ENCODE assay signal across 9 mouse cellular contexts in the genomic region with DNA sequence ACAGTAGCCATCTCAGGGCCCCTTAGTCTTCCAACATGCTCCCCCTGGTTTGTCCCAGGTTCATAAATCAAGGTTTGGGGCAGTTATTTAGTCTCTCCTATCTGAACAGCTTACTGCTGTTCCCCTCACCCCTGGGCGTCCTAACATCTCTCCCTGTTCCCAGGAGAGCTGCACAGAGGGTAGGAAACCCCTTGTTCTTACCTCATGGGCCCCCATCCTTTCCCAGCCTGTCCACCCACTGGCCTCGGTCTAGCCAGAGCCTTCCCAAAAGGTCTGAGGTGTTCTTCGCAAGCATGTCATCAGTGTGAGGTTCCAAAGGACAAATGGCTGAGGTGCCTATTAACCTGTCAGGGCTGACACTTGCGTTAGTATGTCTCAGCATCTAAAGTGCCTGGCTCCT. TPM values are rescaled to one million over a fixed set of nuclear protein-coding genes. Genes with fewer than 3 reads are reported as not detected.
A peak's percentile ranks its signal among the peaks of the same experiment; 100 is the strongest.
DNase-seq lines count a peak whose midpoint lies in the region; ATAC-seq and TF ChIP-seq lines count a peak whose summit lies in the region.
"Had no signal": no experiment of that assay in that cellular context is flagged by ENCODE, and none has a peak within 500 bp of the region (broad histone marks: within the 10 kb centered on the region; RNA-seq: fewer than 3 reads in every experiment).

No protein-coding gene starts in this region.

- H3K9ac ChIP-seq in heart, adult 2 months (ENCODE audit: low read depth, low read length) = peak overlapping the region; percentile 40; the same call in 1 of the 2 replicates
- no peak overlapping the region for H3K9ac ChIP-seq in liver, embryonic 11.5 days (ENCODE audit: low read depth, low read length)
- H3K9ac ChIP-seq in embryonic facial prominence, embryonic 15.5 days = no peak overlapping the region
- 0 out of 2 replicates have a peak overlapping the region, but pooled peaks have one; percentile 63 for H3K9ac ChIP-seq in neural tube, embryonic 13.5 days

- H3K4me2 ChIP-seq in liver, embryonic 11.5 days = peak overlapping the region; percentile 20; the same call in 1 of the 2 replicates
- peak overlapping the region; percentile 72; the same call in 1 of the 2 replicates for H3K4me2 ChIP-seq in embryonic facial prominence, embryonic 15.5 days (replicated peaks)
- no peak overlapping the region for H3K4me2 ChIP-seq in neural tube, embryonic 13.5 days

- H3K27me3 ChIP-seq in heart, adult 2 months (ENCODE audit: control insufficient read depth, insufficient read depth, low read length) = no peaks in the 10 kb centered on the region
- H3K27me3 ChIP-seq in liver, embryonic 11.5 days (replicated peaks; ENCODE audit: control insufficient read depth, insufficient read depth, low read length) = no peaks in the 10 kb centered on the region
- H3K27me3 ChIP-seq in embryonic facial prominence, embryonic 15.5 days = no peaks in the 10 kb centered on the region
- no peaks in the 10 kb centered on the region for H3K27me3 ChIP-seq in neural tube, embryonic 13.5 days

- TF ChIP-seq EP300 in heart, adult 2 months (IDR thresholded peaks at IDR 0.05; ENCODE audit: insufficient read depth, low read depth, low read length) = no peak

- H3K4me3 ChIP-seq in heart, adult 2 months = no peak overlapping the region; the same call in 1 of the 2 replicates
- no peak overlapping the region for H3K4me3 ChIP-seq in liver, embryonic 11.5 days (ENCODE audit: low read depth, low read length)
- no peak overlapping the region for H3K4me3 ChIP-seq in embryonic facial prominence, embryonic 15.5 days (replicated peaks)
- no peak overlapping the region for H3K4me3 ChIP-seq in neural tube, embryonic 13.5 days

- peaks cover 3% of the 10 kb centered on the region for H3K79me2 ChIP-seq in heart, adult 2 months (replicated peaks; ENCODE audit: control insufficient read depth, insufficient read depth, low read length)

- H3K4me1 ChIP-seq in heart, adult 2 months (ENCODE audit: control insufficient read depth, insufficient read depth, low read length) = peaks cover 26% of the 10 kb centered on the region
- peaks cover 32% of the 10 kb centered on the region for H3K4me1 ChIP-seq in liver, embryonic 11.5 days (replicated peaks; ENCODE audit: control insufficient read depth, insufficient read depth, low read length)
- H3K4me1 ChIP-seq in embryonic facial prominence, embryonic 15.5 days = peaks cover 34% of the 10 kb centered on the region
- H3K4me1 ChIP-seq in neural tube, embryonic 13.5 days (replicated peaks) = peaks cover 40% of the 10 kb centered on the region

- H3K36me3 ChIP-seq in heart, adult 2 months (ENCODE audit: control insufficient read depth, insufficient read depth, low read length) = peaks cover 10% of the 10 kb centered on the region; the same call in 1 of the 2 replicates
- H3K36me3 ChIP-seq in liver, embryonic 11.5 days (ENCODE audit: control insufficient read depth, insufficient read depth, low read length) = no peaks in the 10 kb centered on the region
- H3K36me3 ChIP-seq in embryonic facial prominence, embryonic 15.5 days = no peaks in the 10 kb centered on the region
- no peaks in the 10 kb centered on the region for H3K36me3 ChIP-seq in neural tube, embryonic 13.5 days

- WGBS in heart, adult 2 months = 90% methylated on average over 4 of the region's 4 CpGs
- 79% methylated on average over 4 of the region's 4 CpGs for WGBS in liver, embryonic 11.5 days
- WGBS in embryonic facial prominence, embryonic 15.5 days = 90% methylated on average over 4 of the region's 4 CpGs
- WGBS in neural tube, embryonic 13.5 days = 86% methylated on average over 4 of the region's 4 CpGs

- H3K9me3 ChIP-seq in liver, embryonic 11.5 days (ENCODE audit: control insufficient read depth, low read length) = no peaks in the 10 kb centered on the region
- H3K9me3 ChIP-seq in embryonic facial prominence, embryonic 15.5 days (replicated peaks) = no peaks in the 10 kb centered on the region
- no peaks in the 10 kb centered on the region for H3K9me3 ChIP-seq in neural tube, embryonic 13.5 days

- peak in 1 of 2 experiments; percentile 36 for DNase-seq in heart, adult 2 months
- DNase-seq in heart, postnatal 10 days = no peak
- no peak for DNase-seq in liver, embryonic 11.5 days (ENCODE audit: low spot score)
- DNase-seq in liver = no peak
- no peak for DNase-seq in gastrocnemius, postnatal 10 days

- intact Hi-C loops in heart, adult 2 months (cut with DNase I) = loop anchor here (2.0 kb wide), 3 partner anchors 82 to 168 kb away; no protein-coding TSS in a partner anchor
- intact Hi-C loops in heart, postnatal 10 days (cut with DNase I) = loop anchor here (1.0 kb wide), 1 partner anchor 48 kb away; no protein-coding TSS in a partner anchor

- peak overlapping the region; percentile 99 for H3K27ac ChIP-seq in heart, adult 2 months
- peak overlapping the region; percentile 59 for H3K27ac ChIP-seq in liver, embryonic 11.5 days (ENCODE audit: low read depth, low read length)
- H3K27ac ChIP-seq in embryonic facial prominence, embryonic 15.5 days (replicated peaks) = peak overlapping the region; percentile 93; the same call in 1 of the 2 replicates
- 0 out of 2 replicates have a peak overlapping the region, but pooled peaks have one; percentile 79 for H3K27ac ChIP-seq in neural tube, embryonic 13.5 days (replicated peaks)
- H3K27ac ChIP-seq: macrophage had no signal

- TF ChIP-seq POLR2A in heart, adult 2 months (IDR thresholded peaks at IDR 0.05; ENCODE audit: insufficient read depth, low read depth, low read length) = no peak

- no peak for TF ChIP-seq CTCF in heart, adult 2 months (IDR thresholded peaks at IDR 0.05)

- ATAC-seq in liver, embryonic 11.5 days (replicated peaks; ENCODE audit: low FRiP score) = no peak
- ATAC-seq in embryonic facial prominence, embryonic 15.5 days (ENCODE audit: insufficient number of reproducible peaks, low FRiP score, low TSS enrichment, low read depth) = no peak
- no peak for ATAC-seq in neural tube, embryonic 13.5 days (ENCODE audit: low read depth)
- ATAC-seq in cerebellum, adult (ENCODE audit: insufficient number of reproducible peaks, low FRiP score, low TSS enrichment) = no peak

RNA-seq across cellular contexts. Expression of a gene that starts 1.6 kb away (rescaled TPM):
- total RNA-seq in heart, adult 2 months (2021) = 10 to 100 TPM; 39.6 to 62.7 TPM
- polyA plus RNA-seq in heart, adult 2 months (2012; rRNA removed) = 15.4 and 21.0 TPM in 2 replicates
- 10 to 100 TPM; 33.6 to 45.9 TPM for total RNA-seq in heart, postnatal 10 days (2021)
- polyA plus RNA-seq in liver, embryonic 11.5 days (2014; fragmentation: Nextera tagmentation; extraction: Ambion mirVana) = 10.4 and 11.2 TPM in 2 replicates
- 33.6 and 35.5 TPM in 2 replicates for polyA plus RNA-seq in embryonic facial prominence, embryonic 15.5 days (2015; fragmentation: Nextera tagmentation; extraction: Ambion mirVana)
- polyA plus RNA-seq in neural tube, embryonic 13.5 days (2015; fragmentation: Nextera tagmentation; extraction: Ambion mirVana) = 17.0 and 20.1 TPM in 2 replicates
- total RNA-seq in gastrocnemius, postnatal 10 days (2021) = 10 to 100 TPM; 30.6 to 33.2 TPM

Comparison
In these comparisons a context has a peak if more than half of its experiments do, and no peak if none do; other contexts are left out.
1. H3K9ac ChIP-seq: peak in heart, adult 2 months (single experiment) and neural tube, embryonic 13.5 days (single experiment); none in liver, embryonic 11.5 days (single experiment) and embryonic facial prominence, embryonic 15.5 days (single experiment).
2. Peak in every context shown above with its lines, with median percentiles within 50 percentile points of each other: H3K27ac ChIP-seq.